ENCODE assay signal across 8 mouse cellular contexts in the genomic region with DNA sequence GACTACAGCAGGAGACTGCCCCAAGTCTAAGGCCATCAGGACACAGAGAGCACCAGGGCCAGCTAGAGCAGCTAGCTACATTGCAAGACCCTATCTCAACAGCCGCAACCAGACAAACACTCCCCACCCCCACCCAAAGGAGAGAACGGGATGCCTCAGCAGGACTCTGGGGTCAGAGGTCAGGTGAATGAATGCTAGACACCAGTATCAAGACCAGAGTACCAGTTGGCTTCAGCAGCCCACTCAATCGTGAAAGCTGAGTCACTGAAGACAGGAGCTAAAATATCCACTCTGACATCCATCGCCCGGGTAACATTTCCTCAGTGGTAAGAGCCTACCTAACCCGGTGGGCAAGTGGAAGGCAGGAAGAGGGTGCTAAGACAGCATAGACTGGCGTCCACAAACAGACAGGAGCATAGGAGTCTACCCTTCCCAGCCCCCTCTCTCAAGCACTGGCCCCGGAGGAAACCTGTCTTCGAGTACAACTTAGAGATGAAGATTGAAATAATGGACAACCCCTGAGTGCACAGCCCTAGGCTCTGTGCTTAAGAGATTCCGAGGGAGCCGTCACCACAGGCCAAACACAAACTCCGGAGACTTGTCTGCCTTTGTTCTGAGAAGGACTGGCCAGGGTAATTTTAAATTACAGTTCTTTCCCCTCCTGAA. TPM values are rescaled to one million over a fixed set of nuclear protein-coding genes. Genes with fewer than 3 reads are reported as not detected.
DNase-seq lines count a peak whose midpoint lies in the region; ATAC-seq and TF ChIP-seq lines count a peak whose summit lies in the region.

No protein-coding gene starts in this region.

- peak overlapping the region; percentile 92 for H3K9ac ChIP-seq in heart, embryonic 16.5 days (ENCODE audit: low read length)
- H3K9ac ChIP-seq in limb, embryonic 14.5 days (ENCODE audit: low read depth, low read length, severe bottlenecking) = peak overlapping the region; percentile 36; the same call in 1 of the 2 replicates
- H3K9ac ChIP-seq in stomach, embryonic 16.5 days (ENCODE audit: low read length) = peak overlapping the region; percentile 65

- no peak for TF ChIP-seq CTCF in cerebellum, adult 2 months (IDR thresholded peaks at IDR 0.05; ENCODE audit: borderline replicate concordance, insufficient read depth, low read depth, low read length)

- no peak for TF ChIP-seq POLR2A in limb, embryonic 14.5 days (IDR thresholded peaks at IDR 0.05; ENCODE audit: borderline replicate concordance, extremely low read depth, insufficient read depth, insufficient read length)
- TF ChIP-seq POLR2A in cerebellum, adult 2 months (IDR thresholded peaks at IDR 0.05; ENCODE audit: borderline replicate concordance, insufficient read depth, low read length) = no peak

- H3K9me3 ChIP-seq in megakaryocyte, embryonic 14.5 days = no peaks in the 10 kb centered on the region
- no peaks in the 10 kb centered on the region for H3K9me3 ChIP-seq in heart, embryonic 16.5 days (replicated peaks; ENCODE audit: control insufficient read depth, low read length)
- H3K9me3 ChIP-seq in limb, embryonic 14.5 days (ENCODE audit: control insufficient read depth, low read length) = no peaks in the 10 kb centered on the region
- H3K9me3 ChIP-seq in stomach, embryonic 16.5 days (replicated peaks; ENCODE audit: control insufficient read depth, low read length) = no peaks in the 10 kb centered on the region

- 32% methylated on average over 12 of the region's 12 CpGs for WGBS in heart, embryonic 16.5 days
- 66% methylated on average over 12 of the region's 12 CpGs for WGBS in limb, embryonic 14.5 days
- WGBS in stomach, embryonic 16.5 days = 42% methylated on average over 12 of the region's 12 CpGs
- 78% methylated on average over 12 of the region's 12 CpGs for WGBS in cerebellum, adult 2 months

- H3K27ac ChIP-seq in heart, embryonic 16.5 days (ENCODE audit: low read length) = peak overlapping the region; percentile 81
- no peak overlapping the region for H3K27ac ChIP-seq in limb, embryonic 14.5 days (replicated peaks; ENCODE audit: low read depth, low read length)
- H3K27ac ChIP-seq in stomach, embryonic 16.5 days (ENCODE audit: low read length) = peak overlapping the region; percentile 79
- H3K27ac ChIP-seq in cerebellum, adult 2 months (ENCODE audit: insufficient read depth, low read length) = no peak overlapping the region

- H3K4me2 ChIP-seq in heart, embryonic 16.5 days (ENCODE audit: low read depth, low read length) = peak overlapping the region; percentile 83
- H3K4me2 ChIP-seq in limb, embryonic 14.5 days (replicated peaks; ENCODE audit: low read depth, low read length, severe bottlenecking) = peak overlapping the region; percentile 88
- H3K4me2 ChIP-seq in stomach, embryonic 16.5 days (ENCODE audit: low read depth, low read length) = peak overlapping the region; percentile 75

- H3K36me3 ChIP-seq in megakaryocyte, embryonic 14.5 days (replicated peaks; ENCODE audit: low read length) = peaks cover 53% of the 10 kb centered on the region
- peaks cover 32% of the 10 kb centered on the region for H3K36me3 ChIP-seq in heart, embryonic 16.5 days (ENCODE audit: control insufficient read depth, insufficient read depth)
- H3K36me3 ChIP-seq in limb, embryonic 14.5 days (ENCODE audit: control insufficient read depth, insufficient read depth, low read length) = peaks cover 37% of the 10 kb centered on the region
- H3K36me3 ChIP-seq in stomach, embryonic 16.5 days (ENCODE audit: control insufficient read depth, insufficient read depth, low read length) = peaks cover 20% of the 10 kb centered on the region

- peaks cover 43% of the 10 kb centered on the region for H3K4me1 ChIP-seq in megakaryocyte, embryonic 14.5 days
- peaks cover 29% of the 10 kb centered on the region for H3K4me1 ChIP-seq in heart, embryonic 16.5 days (ENCODE audit: control insufficient read depth, insufficient read depth, low read length)
- H3K4me1 ChIP-seq in limb, embryonic 14.5 days (ENCODE audit: control insufficient read depth, insufficient read depth, low read length) = peaks cover 22% of the 10 kb centered on the region
- peaks cover 28% of the 10 kb centered on the region for H3K4me1 ChIP-seq in stomach, embryonic 16.5 days (ENCODE audit: control insufficient read depth, insufficient read depth, low read length)
- no peaks in the 10 kb centered on the region for H3K4me1 ChIP-seq in cerebellum, adult 2 months (ENCODE audit: control insufficient read depth, insufficient read depth, low read length)

- H3K4me3 ChIP-seq in megakaryocyte, embryonic 14.5 days (replicated peaks) = peak overlapping the region; percentile 89
- H3K4me3 ChIP-seq in heart, embryonic 16.5 days (ENCODE audit: low read length) = peak overlapping the region; percentile 49
- peak overlapping the region; percentile 22 for H3K4me3 ChIP-seq in limb, embryonic 14.5 days (replicated peaks; ENCODE audit: low read length)
- peak overlapping the region; percentile 90 for H3K4me3 ChIP-seq in stomach, embryonic 16.5 days (replicated peaks; ENCODE audit: low read length)
- no peak overlapping the region for H3K4me3 ChIP-seq in cerebellum, adult 2 months (replicated peaks; ENCODE audit: insufficient read depth, low read depth, low read length)

- no peak for ATAC-seq in megakaryocyte, adult 5-6 weeks (ENCODE audit: poor library complexity, severe bottlenecking)
- ATAC-seq in heart, embryonic 16.5 days (replicated peaks; ENCODE audit: extremely low read depth, insufficient read depth, low FRiP score) = no peak
- ATAC-seq in limb, embryonic 14.5 days (ENCODE audit: low FRiP score, low read depth) = no peak
- no peak for ATAC-seq in stomach, embryonic 16.5 days (ENCODE audit: insufficient read depth, low FRiP score)

- peaks cover 9% of the 10 kb centered on the region for H3K27me3 ChIP-seq in megakaryocyte, embryonic 14.5 days (replicated peaks)
- no peaks in the 10 kb centered on the region for H3K27me3 ChIP-seq in heart, embryonic 16.5 days (ENCODE audit: control insufficient read depth, insufficient read depth, low read length)
- no peaks in the 10 kb centered on the region for H3K27me3 ChIP-seq in limb, embryonic 14.5 days (ENCODE audit: control insufficient read depth, insufficient read depth, low read length)
- H3K27me3 ChIP-seq in stomach, embryonic 16.5 days (ENCODE audit: control insufficient read depth, insufficient read depth, low read length) = no peaks in the 10 kb centered on the region
- no peaks in the 10 kb centered on the region for H3K27me3 ChIP-seq in cerebellum, adult 2 months (ENCODE audit: control insufficient read depth, insufficient read depth, low read length)

- DNase-seq in limb, embryonic 14.5 days (ENCODE audit: low spot score) = no peak
- no peak for DNase-seq in left cerebral cortex, adult 8-10 months (ENCODE audit: low spot score in 2 of 2)
- DNase-seq in cerebellum, adult 2 months = no peak
- DNase-seq in Muller cell, postnatal 12 days (ENCODE audit: inconsistent ontology term) = no peak

RNA-seq across cellular contexts. Expression of a gene that starts 2.7 kb away (rescaled TPM):
- 8.7 and 12.8 TPM in 2 replicates for polyA plus RNA-seq in megakaryocyte, embryonic 14.5 days (2012; ENCODE audit: insufficient read depth, low replicate concordance)
- total RNA-seq in megakaryocyte, adult 5-6 weeks (2015) = 29.9 and 37.6 TPM in 2 replicates
- total RNA-seq in megakaryocyte, adult 5-6 weeks (2017) = 30.6 and 31.2 TPM in 2 replicates
- 13.0 and 18.6 TPM in 2 replicates for polyA plus RNA-seq in heart, embryonic 16.5 days (2015; fragmentation: Nextera tagmentation; extraction: Ambion mirVana)
- polyA plus RNA-seq in limb, embryonic 14.5 days (2012; rRNA removed) = 19.9 and 23.5 TPM in 2 replicates
- 22.3 and 26.9 TPM in 2 replicates for polyA plus RNA-seq in limb, embryonic 14.5 days (2014; fragmentation: Nextera tagmentation; extraction: Ambion mirVana)
- polyA plus RNA-seq in stomach, embryonic 16.5 days (2015; fragmentation: Nextera tagmentation; extraction: Ambion mirVana) = 18.4 and 20.2 TPM in 2 replicates
- 10 to 100 TPM; 14.3 to 21.7 (median 18.2) TPM for total RNA-seq in left cerebral cortex, adult 8-10 months (2022)
- 5.0 and 5.2 TPM in 2 replicates for polyA plus RNA-seq in cerebellum, adult 2 months (2012; rRNA removed)

Comparison
In these comparisons a context has a peak if more than half of its experiments do, and no peak if none do; other contexts are left out.
1. H3K27ac ChIP-seq: peak in heart, embryonic 16.5 days (single experiment) and stomach, embryonic 16.5 days (single experiment); none in limb, embryonic 14.5 days (single experiment) and cerebellum, adult 2 months (single experiment).
2. H3K9ac ChIP-seq: peak in every context shown above with its lines; median percentile 92 in heart, embryonic 16.5 days; 65 in stomach, embryonic 16.5 days; 36 in limb, embryonic 14.5 days.
3. Peak in every context shown above with its lines, with median percentiles within 50 percentile points of each other: H3K4me2 ChIP-seq.